Mouse (Mus musculus) brain, embryonic 14.5 days (tissue): ENCODE data around the gene Olfr959. TPM values are rescaled to one million over a fixed set of nuclear protein-coding genes. Genes with fewer than 3 reads are reported as not detected.

Experiments used
- DNase-seq: peaks from one replicate; pipeline ENCODE4 v3.0.0-alpha.2; 2011; ENCODE audit warnings: low read depth
- CTCF ChIP-seq: fragments of 200-500 bp; IDR thresholded peaks from 2 replicates; pipeline ENCODE4 v1.5.1; 2012; ENCODE audit warnings: inconsistent platforms, mild to moderate bottlenecking, moderate library complexity, borderline replicate concordance; ENCODE audit not compliant: insufficient read depth, insufficient read length; ENCODE audit errors: extremely low read depth
- POLR2A ChIP-seq: fragments of 200-500 bp; IDR thresholded peaks from 2 replicates; pipeline ENCODE4 v1.6.1; 2012; ENCODE audit warnings: mild to moderate bottlenecking, inconsistent platforms, borderline replicate concordance; ENCODE audit not compliant: poor library complexity, insufficient read depth, insufficient read length, severe bottlenecking; ENCODE audit errors: extremely low read depth
- polyA plus RNA-seq: library from polyadenylated mRNA; depleted of rRNA; stranded (reverse); fragments of >200 nt; gene quantifications from 2 replicates; pipeline ENCODE4 v1.2.3, GENCODE M21; 2012; rRNA removed

Gene Olfr959
- not detected in 2 replicates for polyA plus RNA-seq

GRCm38 (mm10) chr9:39575469-39575868 lies at the start of gene Olfr959:
Gene Olfr959, minus strand, starts transcription at chr9:39575569.
- TF ChIP-seq POLR2A (no peak), CTCF (no peak)

GRCm38 (mm10) chr9:39624711-39625110 lies 49.3 kb upstream of the Olfr959 start:
- DNase-seq, result no peak
- TF ChIP-seq CTCF (no peak), POLR2A (no peak)

More at GRCm38 (mm10) chr9:39575469-39575868, at the start of gene Olfr959:
- DNase-seq, result no peak

- TF ChIP-seq CTCF, result no peak
- TF ChIP-seq POLR2A, result no peak
- no peak for DNase-seq
Measured at GRCm38 (mm10) chr9:39623783-39624182, 48.4 kb upstream of the Olfr959 start.

- TF ChIP-seq POLR2A (no peak), CTCF (no peak)
- no peak for DNase-seq
Measured at GRCm38 (mm10) chr9:39621073-39621472, 45.7 kb upstream of the Olfr959 start, which contains the start of gene Olfr960. Gene Olfr960, plus strand, starts transcription at chr9:39621373.

GRCm38 (mm10) chr9:39611953-39612352 lies 36.6 kb upstream of the Olfr959 start:
- peak; percentile 74 for DNase-seq
- TF ChIP-seq POLR2A (no peak), CTCF (peak; percentile 56; the same call in 1 of the 2 replicates)

- DNase-seq, result no peak
- TF ChIP-seq POLR2A, result no peak
- TF ChIP-seq CTCF, result no peak
Measured at GRCm38 (mm10) chr9:39610355-39610754, 35.0 kb upstream of the Olfr959 start, which contains the start of gene Olfr148. Gene Olfr148, plus strand, starts transcription at chr9:39610655.

GRCm38 (mm10) chr9:39608497-39608896 lies 33.1 kb upstream of the Olfr959 start:
- no peak for DNase-seq
- TF ChIP-seq POLR2A (no peak), CTCF (no peak)

GRCm38 (mm10) chr9:39603999-39604453 lies 28.7 kb upstream of the Olfr959 start, which contains the start of gene AW551984:
Gene AW551984, minus strand, starts transcription at chr9:39604403.
- TF ChIP-seq CTCF (no peak), POLR2A (no peak)
- peak; percentile 58 for DNase-seq

- no peak for TF ChIP-seq POLR2A
- peak; percentile 60 for DNase-seq
Measured at GRCm38 (mm10) chr9:39603333-39603845, 28.0 kb upstream of the Olfr959 start.

GRCm38 (mm10) chr9:39602536-39603332 lies 27.4 kb upstream of the Olfr959 start:
- TF ChIP-seq CTCF, result no peak
- TF ChIP-seq POLR2A, result no peak
- DNase-seq, result peak; percentile 90

GRCm38 (mm10) chr9:39577050-39577449 lies 1.7 kb upstream of the Olfr959 start:
- TF ChIP-seq CTCF (no peak), POLR2A (no peak)
- DNase-seq, result no peak

GRCm38 (mm10) chr9:39558349-39558647 lies 17.1 kb downstream of the Olfr959 start:
- DNase-seq, result no peak
- no peak for TF ChIP-seq CTCF
- TF ChIP-seq POLR2A, result no peak
